Mouse (Mus musculus): ENCODE results near the gene Hip1. TPM values are rescaled to one million over a fixed set of nuclear protein-coding genes. Genes with fewer than 3 reads are reported as not detected.
"Not testable (repeated sequence)": the region's sequence is repeated elsewhere in the genome, so short reads cannot be mapped to it uniquely, and the experiment has no call there.

Gene Hip1
- polyA plus RNA-seq, 1 experiment: 8.0 TPM

- WGBS: 96% methylated on average over 2 of the region's 2 CpGs
- TF ChIP-seq POLR2A (IDR thresholded peaks at IDR 0.05; ENCODE audit: low read depth, low read length) (no peak), CTCF (IDR thresholded peaks at IDR 0.05; ENCODE audit: extremely low read depth, insufficient read length, insufficient replicate concordance, low read depth, low read length) (no peak)
- no peak overlapping the region for H3K4me3 ChIP-seq (ENCODE audit: low read depth, low read length)
- no peak overlapping the region for H3K27ac ChIP-seq (ENCODE audit: insufficient read depth, low read depth, low read length)
- no peaks in the 10 kb centered on the region; the same call in 1 of the 2 replicates for H3K36me3 ChIP-seq (ENCODE audit: control insufficient read depth, insufficient read depth, low read length)
- no peaks in the 10 kb centered on the region for H3K4me1 ChIP-seq (ENCODE audit: control insufficient read depth, insufficient read depth, insufficient read length, low read length)
- no peaks in the 10 kb centered on the region for H3K27me3 ChIP-seq (ENCODE audit: control insufficient read depth, insufficient read depth, low read length)
These were observed 90.7 kb downstream of the Hip1 start for GRCm38 (mm10) chr5:135454256-135454655.

GRCm38 (mm10) chr5:135451559-135451958, 93.4 kb downstream of the Hip1 start:
- H3K27me3 ChIP-seq (ENCODE audit: control insufficient read depth, insufficient read depth, low read length); H3K4me3 ChIP-seq (ENCODE audit: low read depth, low read length); H3K4me1 ChIP-seq (ENCODE audit: control insufficient read depth, insufficient read depth, insufficient read length, low read length); H3K27ac ChIP-seq (ENCODE audit: insufficient read depth, low read depth, low read length); H3K36me3 ChIP-seq (ENCODE audit: control insufficient read depth, insufficient read depth, low read length): not testable (repeated sequence)
- 73% methylated on average over 5 of the region's 5 CpGs for WGBS

- Histone ChIP-seq H3K27me3 (ENCODE audit: control insufficient read depth, insufficient read depth, low read length) (no peaks in the 10 kb centered on the region), H3K4me1 (ENCODE audit: control insufficient read depth, insufficient read depth, insufficient read length, low read length) (no peaks in the 10 kb centered on the region), H3K27ac (ENCODE audit: insufficient read depth, low read depth, low read length) (no peak overlapping the region), H3K36me3 (ENCODE audit: control insufficient read depth, insufficient read depth, low read length) (no peaks in the 10 kb centered on the region; the same call in 1 of the 2 replicates), H3K4me3 (ENCODE audit: low read depth, low read length) (no peak overlapping the region)
- TF ChIP-seq CTCF (IDR thresholded peaks at IDR 0.05; ENCODE audit: extremely low read depth, insufficient read length, insufficient replicate concordance, low read depth, low read length): no peak
- TF ChIP-seq POLR2A (IDR thresholded peaks at IDR 0.05; ENCODE audit: low read depth, low read length): no peak
- WGBS: 91% methylated on average over 8 of the region's 8 CpGs
These were observed 93.8 kb downstream of the Hip1 start for GRCm38 (mm10) chr5:135451100-135451499.

GRCm38 (mm10) chr5:135445755-135446154, 99.2 kb downstream of the Hip1 start:
- no peaks in the 10 kb centered on the region for H3K27me3 ChIP-seq (ENCODE audit: control insufficient read depth, insufficient read depth, low read length)
- 84% methylated on average over 8 of the region's 8 CpGs for WGBS
- H3K36me3 ChIP-seq (ENCODE audit: control insufficient read depth, insufficient read depth, low read length): no peaks in the 10 kb centered on the region
- H3K27ac ChIP-seq (ENCODE audit: insufficient read depth, low read depth, low read length): no peak overlapping the region
- no peak overlapping the region for H3K4me3 ChIP-seq (ENCODE audit: low read depth, low read length)
- no peaks in the 10 kb centered on the region for H3K4me1 ChIP-seq (ENCODE audit: control insufficient read depth, insufficient read depth, insufficient read length, low read length)
- TF ChIP-seq CTCF (IDR thresholded peaks at IDR 0.05; ENCODE audit: extremely low read depth, insufficient read length, insufficient replicate concordance, low read depth, low read length) (no peak), POLR2A (IDR thresholded peaks at IDR 0.05; ENCODE audit: low read depth, low read length) (no peak)

- no peaks in the 10 kb centered on the region for H3K36me3 ChIP-seq (ENCODE audit: control insufficient read depth, insufficient read depth, low read length)
- WGBS: 80% methylated on average over 7 of the region's 7 CpGs
- no peak for TF ChIP-seq POLR2A (IDR thresholded peaks at IDR 0.05; ENCODE audit: low read depth, low read length)
- TF ChIP-seq CTCF (IDR thresholded peaks at IDR 0.05; ENCODE audit: extremely low read depth, insufficient read length, insufficient replicate concordance, low read depth, low read length): no peak
- no peak overlapping the region for H3K27ac ChIP-seq (ENCODE audit: insufficient read depth, low read depth, low read length)
- no peaks in the 10 kb centered on the region for H3K4me1 ChIP-seq (ENCODE audit: control insufficient read depth, insufficient read depth, insufficient read length, low read length)
- H3K4me3 ChIP-seq (ENCODE audit: low read depth, low read length): no peak overlapping the region
- H3K27me3 ChIP-seq (ENCODE audit: control insufficient read depth, insufficient read depth, low read length): no peaks in the 10 kb centered on the region
These were observed 102.5 kb downstream of the Hip1 start for GRCm38 (mm10) chr5:135442430-135442829.

GRCm38 (mm10) chr5:135435039-135435438, 109.9 kb downstream of the Hip1 start:
- Histone ChIP-seq H3K36me3 (ENCODE audit: control insufficient read depth, insufficient read depth, low read length) (no peaks in the 10 kb centered on the region), H3K4me1 (ENCODE audit: control insufficient read depth, insufficient read depth, insufficient read length, low read length) (no peaks in the 10 kb centered on the region), H3K4me3 (ENCODE audit: low read depth, low read length) (no peak overlapping the region), H3K27me3 (ENCODE audit: control insufficient read depth, insufficient read depth, low read length) (no peaks in the 10 kb centered on the region), H3K27ac (ENCODE audit: insufficient read depth, low read depth, low read length) (no peak overlapping the region)
- no peak for TF ChIP-seq POLR2A (IDR thresholded peaks at IDR 0.05; ENCODE audit: low read depth, low read length)
- TF ChIP-seq CTCF (IDR thresholded peaks at IDR 0.05; ENCODE audit: extremely low read depth, insufficient read length, insufficient replicate concordance, low read depth, low read length): no peak
- WGBS: 90% methylated on average over 10 of the region's 10 CpGs

GRCm38 (mm10) chr5:135433861-135434260, 111.1 kb downstream of the Hip1 start:
- H3K36me3 ChIP-seq (ENCODE audit: control insufficient read depth, insufficient read depth, low read length): no peaks in the 10 kb centered on the region
- 97% methylated on average over 4 of the region's 4 CpGs for WGBS
- H3K27me3 ChIP-seq (ENCODE audit: control insufficient read depth, insufficient read depth, low read length): no peaks in the 10 kb centered on the region
- H3K27ac ChIP-seq (ENCODE audit: insufficient read depth, low read depth, low read length): no peak overlapping the region
- H3K4me3 ChIP-seq (ENCODE audit: low read depth, low read length): no peak overlapping the region
- TF ChIP-seq CTCF (IDR thresholded peaks at IDR 0.05; ENCODE audit: extremely low read depth, insufficient read length, insufficient replicate concordance, low read depth, low read length): no peak
- H3K4me1 ChIP-seq (ENCODE audit: control insufficient read depth, insufficient read depth, insufficient read length, low read length): no peaks in the 10 kb centered on the region

GRCm38 (mm10) chr5:135431111-135431510, 113.8 kb downstream of the Hip1 start:
- TF ChIP-seq CTCF (IDR thresholded peaks at IDR 0.05; ENCODE audit: extremely low read depth, insufficient read length, insufficient replicate concordance, low read depth, low read length): no peak
- no peak for TF ChIP-seq POLR2A (IDR thresholded peaks at IDR 0.05; ENCODE audit: low read depth, low read length)
- 54% methylated on average over 6 of the region's 6 CpGs for WGBS
- no peak overlapping the region for H3K4me3 ChIP-seq (ENCODE audit: low read depth, low read length)
- H3K36me3 ChIP-seq (ENCODE audit: control insufficient read depth, insufficient read depth, low read length): no peaks in the 10 kb centered on the region
- no peaks in the 10 kb centered on the region for H3K4me1 ChIP-seq (ENCODE audit: control insufficient read depth, insufficient read depth, insufficient read length, low read length)
- H3K27me3 ChIP-seq (ENCODE audit: control insufficient read depth, insufficient read depth, low read length): no peaks in the 10 kb centered on the region
- no peak overlapping the region for H3K27ac ChIP-seq (ENCODE audit: insufficient read depth, low read depth, low read length)
